Mouse (Mus musculus): ENCODE results near the gene Per2. TPM values are rescaled to one million over a fixed set of nuclear protein-coding genes. Genes with fewer than 3 reads are reported as not detected.

The Per2 gene
- polyA plus RNA-seq, 1 experiment from 2014 or later = 7.3 TPM

DNA sequence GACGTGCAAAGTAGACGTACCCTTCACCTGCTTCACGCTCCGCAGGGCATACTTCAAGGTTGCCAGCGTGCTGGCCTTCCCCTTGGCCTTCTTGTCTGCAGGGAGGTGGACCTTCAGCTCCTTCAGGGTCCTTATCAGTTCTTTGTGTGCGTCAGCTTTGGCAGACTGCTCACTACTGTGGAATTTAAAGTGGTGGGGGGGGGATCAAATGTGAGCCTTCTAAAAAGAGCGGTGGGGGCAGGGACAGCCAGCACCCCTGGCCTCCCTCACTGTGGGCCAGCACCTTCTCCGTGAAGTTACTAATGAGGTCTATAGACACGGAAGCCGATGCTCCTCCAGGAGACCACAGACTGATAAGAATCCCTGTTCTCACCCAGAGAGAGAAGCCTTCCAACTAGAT, 10.4 kb downstream of the Per2 start:
- Histone ChIP-seq H3K9me3 (ENCODE audit: control insufficient read depth, low read depth, low read length) (peaks cover 6% of the 10 kb centered on the region; the same call in 1 of the 2 replicates), H3K27me3 (ENCODE audit: control insufficient read depth, insufficient read depth, low read length) (no peaks in the 10 kb centered on the region), H3K27ac (ENCODE audit: low read length) (no peak overlapping the region), H3K36me3 (ENCODE audit: control insufficient read depth, insufficient read depth, low read length) (peaks cover 14% of the 10 kb centered on the region), H3K4me1 (ENCODE audit: control insufficient read depth, insufficient read depth, low read length) (peaks cover 7% of the 10 kb centered on the region), H3K4me3 (ENCODE audit: low read depth, low read length) (no peak overlapping the region), H3K9ac (replicated peaks; ENCODE audit: low read depth, low read length) (no peak overlapping the region), H3K4me2 (replicated peaks; ENCODE audit: low read depth, low read length) (no peak overlapping the region)
- ATAC-seq (ENCODE audit: insufficient number of reproducible peaks, insufficient read depth, low FRiP score, low read depth) = peak; percentile 21; the same call in 1 of the 2 replicates
- WGBS = 72% methylated on average over 10 of the region's 10 CpGs

DNA sequence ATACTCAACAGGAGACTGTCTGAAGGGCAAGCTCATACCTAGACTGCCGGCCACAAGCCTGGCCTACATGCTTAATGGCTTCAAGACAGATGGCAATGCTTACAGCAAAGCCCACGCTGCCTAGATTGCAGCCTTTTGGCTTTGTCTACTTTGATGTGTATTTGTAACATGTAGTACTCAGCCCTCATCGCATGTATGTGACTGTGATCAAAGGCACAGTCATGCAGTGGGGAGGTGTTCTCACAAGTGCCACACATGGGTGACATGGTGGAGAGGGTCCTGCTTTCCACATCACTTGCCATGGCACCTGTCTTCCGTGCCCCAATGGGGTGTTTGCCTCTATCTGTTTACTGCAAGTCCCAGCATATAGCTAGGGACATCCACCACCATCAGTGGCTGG, 12.6 kb downstream of the Per2 start:
- Histone ChIP-seq H3K4me3 (ENCODE audit: low read depth, low read length) (no peak overlapping the region), H3K27me3 (ENCODE audit: control insufficient read depth, insufficient read depth, low read length) (no peaks in the 10 kb centered on the region), H3K4me1 (ENCODE audit: control insufficient read depth, insufficient read depth, low read length) (peaks cover under 1% of the 10 kb centered on the region; the same call in 1 of the 2 replicates), H3K9ac (replicated peaks; ENCODE audit: low read depth, low read length) (no peak overlapping the region), H3K9me3 (ENCODE audit: control insufficient read depth, low read depth, low read length) (peaks cover 6% of the 10 kb centered on the region; the same call in 1 of the 2 replicates), H3K4me2 (replicated peaks; ENCODE audit: low read depth, low read length) (no peak overlapping the region), H3K36me3 (ENCODE audit: control insufficient read depth, insufficient read depth, low read length) (peaks cover 14% of the 10 kb centered on the region), H3K27ac (ENCODE audit: low read length) (no peak overlapping the region)
- ATAC-seq (ENCODE audit: insufficient number of reproducible peaks, insufficient read depth, low FRiP score, low read depth) = no peak
- 87% methylated on average over 4 of the region's 4 CpGs for WGBS

DNA sequence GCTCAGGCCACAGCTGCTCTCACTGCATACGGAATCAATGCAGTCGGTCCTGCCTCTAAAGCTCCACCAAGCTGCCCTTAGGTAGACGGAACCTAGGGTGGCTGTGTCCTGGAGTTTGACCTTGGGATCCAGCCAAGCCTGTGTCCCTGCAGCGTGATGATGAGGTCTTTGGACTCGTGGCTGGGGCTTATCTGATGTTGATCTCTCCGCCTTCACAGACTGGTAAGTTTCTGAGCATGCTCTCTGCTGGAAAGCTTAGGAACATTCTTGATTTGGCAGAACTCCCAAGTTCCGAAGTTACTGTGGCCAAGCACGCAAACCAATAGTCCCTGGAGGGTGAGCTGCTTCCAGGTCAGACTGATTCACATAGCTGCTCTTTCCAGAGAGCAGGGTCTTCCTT, 13.1 kb downstream of the Per2 start:
- Histone ChIP-seq H3K4me3 (ENCODE audit: low read depth, low read length) (no peak overlapping the region), H3K4me2 (replicated peaks; ENCODE audit: low read depth, low read length) (no peak overlapping the region), H3K27me3 (ENCODE audit: control insufficient read depth, insufficient read depth, low read length) (no peaks in the 10 kb centered on the region), H3K9me3 (ENCODE audit: control insufficient read depth, low read depth, low read length) (peaks cover 6% of the 10 kb centered on the region; the same call in 1 of the 2 replicates), H3K27ac (ENCODE audit: low read length) (no peak overlapping the region), H3K36me3 (ENCODE audit: control insufficient read depth, insufficient read depth, low read length) (peaks cover 14% of the 10 kb centered on the region), H3K9ac (replicated peaks; ENCODE audit: low read depth, low read length) (no peak overlapping the region), H3K4me1 (ENCODE audit: control insufficient read depth, insufficient read depth, low read length) (no peaks in the 10 kb centered on the region)
- no peak for ATAC-seq (ENCODE audit: insufficient number of reproducible peaks, insufficient read depth, low FRiP score, low read depth)
- 66% methylated on average over 8 of the region's 8 CpGs for WGBS

DNA sequence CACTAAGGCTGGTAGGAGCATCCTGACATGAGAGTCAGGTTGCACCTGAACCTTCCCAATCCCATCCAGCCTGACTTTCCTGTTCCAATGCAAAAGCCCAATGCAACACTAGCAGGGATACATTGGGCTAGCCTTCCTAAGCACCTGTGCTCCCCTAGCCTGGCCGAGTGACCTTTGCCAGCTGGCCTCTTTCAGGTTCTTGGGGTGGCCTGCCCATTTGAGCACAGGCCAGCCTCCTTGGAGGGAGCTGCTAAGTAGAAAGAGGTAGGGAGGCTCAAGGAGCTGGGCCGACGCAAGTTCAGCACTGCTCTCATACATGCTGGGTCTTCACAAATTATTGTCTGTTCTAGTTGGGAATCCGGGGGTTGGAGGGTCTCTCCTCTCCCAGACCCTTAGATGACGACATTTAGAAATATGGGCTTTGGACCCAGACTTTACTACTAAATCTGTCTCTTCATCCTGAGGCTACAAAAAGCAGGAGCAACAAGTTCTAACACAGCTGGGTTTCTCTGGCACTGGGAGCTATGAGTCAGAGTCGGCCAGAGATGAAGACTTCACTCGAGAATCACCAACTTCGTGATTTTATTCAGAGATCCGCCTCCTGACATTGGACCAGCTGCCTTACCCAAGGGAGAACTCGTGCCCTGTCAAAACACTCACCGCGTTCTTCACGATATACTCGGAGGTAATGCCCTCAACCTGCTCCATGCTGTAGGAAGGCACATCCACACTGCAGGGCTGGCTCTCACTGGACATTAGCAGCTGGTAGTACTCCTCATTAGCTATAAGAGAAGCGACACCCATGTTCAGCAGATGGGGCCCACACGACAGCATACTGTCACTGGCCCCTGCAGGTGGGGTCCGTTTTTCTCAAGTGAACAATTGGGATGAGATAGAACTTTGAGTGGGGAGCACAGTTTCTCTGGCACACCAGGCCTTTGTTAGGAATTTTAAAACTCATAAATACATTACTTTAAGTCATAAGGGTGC, 14.0 kb downstream of the Per2 start:
- 83% methylated on average over 17 of the region's 17 CpGs for WGBS
- Histone ChIP-seq H3K4me2 (replicated peaks; ENCODE audit: low read depth, low read length) (no peak overlapping the region), H3K4me3 (ENCODE audit: low read depth, low read length) (no peak overlapping the region), H3K4me1 (ENCODE audit: control insufficient read depth, insufficient read depth, low read length) (no peaks in the 10 kb centered on the region), H3K36me3 (ENCODE audit: control insufficient read depth, insufficient read depth, low read length) (peaks cover 18% of the 10 kb centered on the region), H3K27ac (ENCODE audit: low read length) (no peak overlapping the region), H3K27me3 (ENCODE audit: control insufficient read depth, insufficient read depth, low read length) (no peaks in the 10 kb centered on the region), H3K9me3 (ENCODE audit: control insufficient read depth, low read depth, low read length) (peaks cover 6% of the 10 kb centered on the region; the same call in 1 of the 2 replicates), H3K9ac (replicated peaks; ENCODE audit: low read depth, low read length) (no peak overlapping the region)
- no peak for ATAC-seq (ENCODE audit: insufficient number of reproducible peaks, insufficient read depth, low FRiP score, low read depth)

DNA sequence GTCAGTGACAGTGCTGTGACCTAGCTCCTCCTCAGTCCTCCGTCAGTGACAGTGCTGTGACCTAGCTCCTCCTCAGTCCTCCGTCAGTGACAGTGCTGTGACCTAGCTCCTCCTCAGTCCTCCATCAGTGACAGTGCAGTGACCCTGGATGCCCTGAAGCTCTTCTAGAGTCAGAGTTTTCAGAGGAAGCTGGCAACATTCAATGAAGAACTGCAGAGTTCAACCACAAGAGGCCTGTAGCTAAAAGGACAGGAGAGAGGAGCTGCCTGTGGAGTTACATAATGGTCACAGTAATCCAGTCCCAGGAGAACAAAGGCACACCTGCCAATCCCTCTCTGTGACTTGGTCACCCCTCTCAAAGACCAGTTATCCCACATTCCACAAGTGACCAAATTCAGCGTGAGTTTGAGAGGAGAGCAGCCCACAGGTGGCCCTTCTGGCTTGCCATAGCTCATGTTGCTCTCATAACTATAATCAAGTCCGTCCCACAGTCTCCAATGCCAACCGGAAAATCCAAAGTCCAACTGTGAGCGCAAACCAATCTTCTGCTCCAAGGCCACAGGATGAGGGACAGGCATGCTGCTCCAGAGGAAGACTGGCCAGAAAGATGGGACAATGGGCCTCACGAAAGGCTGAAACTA, 16.7 kb downstream of the Per2 start:
- H3K27ac ChIP-seq (ENCODE audit: low read length) = peak overlapping the region; percentile 16; the same call in 1 of the 2 replicates
- H3K9me3 ChIP-seq (ENCODE audit: control insufficient read depth, low read depth, low read length) = peaks cover 3% of the 10 kb centered on the region; the same call in 1 of the 2 replicates
- H3K36me3 ChIP-seq (ENCODE audit: control insufficient read depth, insufficient read depth, low read length) = peaks cover 17% of the 10 kb centered on the region
- WGBS = 69% methylated on average over 6 of the region's 7 CpGs
- no peaks in the 10 kb centered on the region for H3K4me1 ChIP-seq (ENCODE audit: control insufficient read depth, insufficient read depth, low read length)
- peak; percentile 68 for ATAC-seq (ENCODE audit: insufficient number of reproducible peaks, insufficient read depth, low FRiP score, low read depth)
- no peak overlapping the region for H3K4me2 ChIP-seq (replicated peaks; ENCODE audit: low read depth, low read length)
- H3K27me3 ChIP-seq (ENCODE audit: control insufficient read depth, insufficient read depth, low read length) = no peaks in the 10 kb centered on the region
- no peak overlapping the region for H3K9ac ChIP-seq (replicated peaks; ENCODE audit: low read depth, low read length)
- no peak overlapping the region for H3K4me3 ChIP-seq (ENCODE audit: low read depth, low read length)

DNA sequence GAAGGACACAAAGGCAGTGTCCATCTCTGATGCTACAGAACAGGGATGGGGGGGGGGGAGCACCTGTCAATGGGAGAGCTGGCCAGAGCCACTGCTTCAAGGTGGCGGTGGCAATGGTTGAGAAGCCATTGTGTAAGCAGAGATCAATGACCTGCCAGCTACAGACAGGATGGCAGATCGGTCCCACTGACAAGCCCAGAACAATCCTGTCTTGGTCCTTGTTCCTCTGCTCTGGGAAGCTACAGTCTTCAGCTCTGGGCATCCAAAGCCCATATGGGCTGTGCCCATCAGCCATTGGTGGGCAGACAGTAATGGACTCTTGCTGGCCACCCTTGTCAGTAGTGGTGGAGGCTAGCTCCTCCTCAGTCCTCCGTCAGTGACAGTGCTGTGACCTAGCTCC, 17.3 kb downstream of the Per2 start:
- no peak overlapping the region for H3K27ac ChIP-seq (ENCODE audit: low read length)
- WGBS = 90% methylated on average over 3 of the region's 3 CpGs
- H3K36me3 ChIP-seq (ENCODE audit: control insufficient read depth, insufficient read depth, low read length) = peaks cover 13% of the 10 kb centered on the region
- no peak for ATAC-seq (ENCODE audit: insufficient number of reproducible peaks, insufficient read depth, low FRiP score, low read depth)
- no peak overlapping the region for H3K9ac ChIP-seq (replicated peaks; ENCODE audit: low read depth, low read length)
- H3K4me1 ChIP-seq (ENCODE audit: control insufficient read depth, insufficient read depth, low read length) = peaks cover under 1% of the 10 kb centered on the region; the same call in 1 of the 2 replicates
- no peaks in the 10 kb centered on the region for H3K9me3 ChIP-seq (ENCODE audit: control insufficient read depth, low read depth, low read length)
- H3K4me3 ChIP-seq (ENCODE audit: low read depth, low read length) = no peak overlapping the region
- H3K27me3 ChIP-seq (ENCODE audit: control insufficient read depth, insufficient read depth, low read length) = no peaks in the 10 kb centered on the region
- H3K4me2 ChIP-seq (replicated peaks; ENCODE audit: low read depth, low read length) = no peak overlapping the region

DNA sequence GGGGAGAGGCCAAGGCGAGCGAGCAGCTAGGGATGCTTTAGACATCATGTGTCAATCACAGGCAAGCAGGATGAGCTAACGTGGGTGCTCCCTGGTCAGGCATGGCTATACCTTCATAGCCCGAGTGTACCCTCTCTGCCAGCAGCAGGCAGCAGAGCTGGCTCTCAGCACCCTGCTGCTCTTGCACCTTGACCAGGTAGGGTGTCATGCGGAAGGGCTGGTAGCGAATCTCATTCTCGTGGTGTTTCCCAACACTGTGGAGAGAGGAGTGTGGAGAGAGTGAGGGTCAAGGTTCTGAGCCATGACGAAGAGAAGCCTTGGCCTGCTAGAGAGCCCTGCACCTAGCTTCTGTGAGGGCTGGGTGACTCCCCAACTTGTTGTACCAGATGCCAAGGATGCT, 19.3 kb downstream of the Per2 start:
- Histone ChIP-seq H3K4me3 (ENCODE audit: low read depth, low read length) (no peak overlapping the region), H3K27ac (ENCODE audit: low read length) (no peak overlapping the region), H3K36me3 (ENCODE audit: control insufficient read depth, insufficient read depth, low read length) (peaks cover 18% of the 10 kb centered on the region), H3K4me1 (ENCODE audit: control insufficient read depth, insufficient read depth, low read length) (peaks cover 16% of the 10 kb centered on the region), H3K9me3 (ENCODE audit: control insufficient read depth, low read depth, low read length) (no peaks in the 10 kb centered on the region), H3K4me2 (replicated peaks; ENCODE audit: low read depth, low read length) (no peak overlapping the region), H3K9ac (replicated peaks; ENCODE audit: low read depth, low read length) (no peak overlapping the region), H3K27me3 (ENCODE audit: control insufficient read depth, insufficient read depth, low read length) (no peaks in the 10 kb centered on the region)
- no peak for ATAC-seq (ENCODE audit: insufficient number of reproducible peaks, insufficient read depth, low FRiP score, low read depth)
- WGBS = 92% methylated on average over 8 of the region's 8 CpGs

DNA sequence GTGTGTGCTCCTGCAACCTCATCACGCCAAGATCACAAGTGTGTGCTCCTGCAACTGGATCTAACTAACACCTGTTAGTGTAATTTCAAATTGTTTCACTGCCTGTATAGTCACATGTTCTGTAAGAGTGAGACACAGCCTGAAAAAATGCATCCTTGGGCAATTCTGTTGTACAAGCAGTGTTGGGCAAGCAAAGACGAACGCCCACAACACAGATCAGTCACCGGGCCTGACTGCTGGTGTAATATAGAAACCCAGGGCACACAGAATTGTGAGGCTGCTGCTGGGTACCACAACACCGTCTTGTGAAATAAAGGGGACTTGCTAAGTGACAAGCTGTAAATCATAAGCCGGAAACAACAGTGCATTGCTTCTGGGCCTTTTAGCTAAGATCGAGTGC, 21.6 kb downstream of the Per2 start:
- no peak for ATAC-seq (ENCODE audit: insufficient number of reproducible peaks, insufficient read depth, low FRiP score, low read depth)
- 84% methylated on average over 7 of the region's 7 CpGs for WGBS
- Histone ChIP-seq H3K4me2 (replicated peaks; ENCODE audit: low read depth, low read length) (no peak overlapping the region), H3K4me1 (ENCODE audit: control insufficient read depth, insufficient read depth, low read length) (peaks cover 16% of the 10 kb centered on the region), H3K36me3 (ENCODE audit: control insufficient read depth, insufficient read depth, low read length) (peaks cover 14% of the 10 kb centered on the region), H3K9ac (replicated peaks; ENCODE audit: low read depth, low read length) (no peak overlapping the region), H3K4me3 (ENCODE audit: low read depth, low read length) (no peak overlapping the region), H3K27me3 (ENCODE audit: control insufficient read depth, insufficient read depth, low read length) (no peaks in the 10 kb centered on the region), H3K9me3 (ENCODE audit: control insufficient read depth, low read depth, low read length) (no peaks in the 10 kb centered on the region), H3K27ac (ENCODE audit: low read length) (no peak overlapping the region)
